Mouse (Mus musculus) neural tube, embryonic 12.5 days (tissue): ENCODE results near the gene 4930513O06Rik. TPM values are rescaled to one million over a fixed set of nuclear protein-coding genes. Genes with fewer than 3 reads are reported as not detected.

Experiments used
- ATAC-seq: fragments of 200-750 bp; cut with Nextera tagmentation; 2 replicates; pipeline ENCODE4 v1.8.0; 2017; ENCODE audit warnings: low read depth, mild to moderate bottlenecking, moderate TSS enrichment, moderate library complexity; ENCODE audit not compliant: low FRiP score
- H3K27ac ChIP-seq: fragments of 300-500 bp; sonication (generic); 2 replicates; pipeline ENCODE4 v1.5.1; 2016
- H3K27me3 ChIP-seq: fragments of 300-500 bp; sonication (generic); replicated peaks from 2 replicates; pipeline ENCODE4 v1.6.1; 2016; ENCODE audit warnings: mild to moderate bottlenecking
- H3K36me3 ChIP-seq: fragments of 300-500 bp; sonication (generic); 2 replicates; pipeline ENCODE4 v1.6.1; 2016; ENCODE audit warnings: mild to moderate bottlenecking
- H3K4me1 ChIP-seq: fragments of 300-500 bp; sonication (generic); 2 replicates; pipeline ENCODE4 v1.6.1; 2016
- H3K4me2 ChIP-seq: fragments of 300-500 bp; sonication (generic); replicated peaks from 2 replicates; pipeline ENCODE4 v1.6.1; 2016; ENCODE audit warnings: mild to moderate bottlenecking
- H3K4me3 ChIP-seq: fragments of 300-500 bp; sonication (generic); 2 replicates; pipeline ENCODE4 v1.5.1; 2016
- H3K9ac ChIP-seq: fragments of 300-500 bp; sonication (generic); 2 replicates; pipeline ENCODE4 v1.6.1; 2016; ENCODE audit warnings: mild to moderate bottlenecking
- H3K9me3 ChIP-seq: fragments of 300-500 bp; sonication (generic); 2 replicates; pipeline ENCODE4 v1.6.1; 2016; ENCODE audit warnings: mild to moderate bottlenecking
- WGBS: fragments of 180-500 bp; shearing (Covaris S2); methylation state at CpG from one replicate; pipeline ENCODE4 v1.1.7; 2016; 5-methylcytosine and 5-hydroxymethylcytosine counted together
- polyA plus RNA-seq: library from polyadenylated mRNA; unstranded; fragments of >200 nt; fragmentation: Nextera tagmentation; extraction: Ambion mirVana; gene quantifications from 2 replicates; pipeline ENCODE4 v1.2.1, GENCODE M21; 2016

Gene 4930513O06Rik
- not detected in 2 replicates for polyA plus RNA-seq

DNA sequence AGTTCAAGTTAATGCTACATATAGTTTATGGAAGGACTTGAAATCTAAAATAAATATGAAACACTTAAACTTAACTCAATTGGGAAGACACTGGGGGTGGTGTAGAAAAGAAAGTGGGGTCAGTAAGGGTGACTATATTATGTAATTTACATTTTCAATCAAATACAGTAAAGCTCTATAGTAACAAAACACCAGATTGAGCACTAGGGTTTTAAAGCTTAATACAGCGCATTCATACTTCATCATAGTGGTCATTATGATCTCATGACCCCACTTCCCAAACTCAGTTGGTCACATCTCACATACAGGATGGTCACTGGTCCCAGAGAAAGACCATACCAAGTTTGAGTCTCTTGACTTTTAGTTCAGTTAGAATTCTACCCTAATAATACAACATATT is at the start of gene 4930513O06Rik:
Gene 4930513O06Rik, plus strand, starts transcription at position 301 of the 400 bp plus-strand sequence.
- Histone ChIP-seq H3K36me3 (no peaks in the 10 kb centered on the region), H3K4me3 (no peak within 1 kb of the TSS), H3K27me3 (no peaks in the 10 kb centered on the region), H3K27ac (no peak within 1 kb of the TSS), H3K4me1 (no peaks in the 10 kb centered on the region), H3K9ac (no peak within 1 kb of the TSS), H3K9me3 (no peaks in the 10 kb centered on the region), H3K4me2 (no peak within 1 kb of the TSS)
- WGBS = 94% methylated on average over 1 of the region's 1 CpGs
- ATAC-seq = no peak

DNA sequence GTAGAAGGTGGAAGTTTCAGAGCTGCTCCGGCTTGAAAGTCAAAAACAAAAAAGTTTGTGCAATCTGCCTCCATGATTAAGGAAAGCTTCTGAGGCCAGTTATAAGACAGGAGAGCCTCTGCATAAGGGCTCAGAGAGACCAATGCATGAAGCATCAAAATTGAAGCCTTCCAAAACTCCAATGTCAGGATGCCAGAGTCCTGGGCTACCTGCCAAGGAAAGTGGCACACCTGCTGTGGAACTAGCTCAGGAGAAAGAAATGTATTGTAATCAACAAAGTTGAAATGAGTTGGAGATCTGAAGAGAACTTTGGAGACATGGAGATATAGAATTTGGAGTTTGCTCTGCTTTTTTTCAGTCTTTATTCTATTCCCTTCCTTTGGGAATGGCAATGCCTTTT is 48.4 kb upstream of the 4930513O06Rik start:
- 87% methylated on average over 1 of the region's 1 CpGs for WGBS
- no peaks in the 10 kb centered on the region for H3K27me3 ChIP-seq
- H3K27ac ChIP-seq = no peak overlapping the region
- no peak for ATAC-seq
- no peak overlapping the region for H3K4me3 ChIP-seq
- no peak overlapping the region for H3K4me2 ChIP-seq
- no peaks in the 10 kb centered on the region for H3K36me3 ChIP-seq
- no peaks in the 10 kb centered on the region for H3K9me3 ChIP-seq
- no peak overlapping the region for H3K9ac ChIP-seq
- H3K4me1 ChIP-seq = no peaks in the 10 kb centered on the region

DNA sequence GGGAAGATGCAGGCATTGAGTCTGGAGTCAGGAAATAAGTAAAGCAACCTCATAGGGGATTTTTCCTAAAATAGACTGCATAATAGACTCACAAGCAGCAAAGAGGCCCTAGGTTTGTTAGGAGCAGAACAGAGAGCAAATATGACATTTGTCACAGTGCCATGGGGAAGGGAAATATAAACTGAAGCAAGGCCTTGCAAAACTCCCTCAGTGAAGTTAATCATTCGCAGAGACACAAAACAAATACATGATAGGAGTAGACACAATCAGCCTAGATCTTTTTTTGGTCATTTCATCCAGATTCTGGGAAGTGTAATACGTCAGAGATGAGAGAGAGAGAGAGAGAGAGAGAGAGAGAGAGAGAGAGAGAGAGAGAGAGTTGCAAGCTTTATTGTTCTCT is 46.7 kb upstream of the 4930513O06Rik start:
- Histone ChIP-seq H3K9me3 (no peaks in the 10 kb centered on the region), H3K4me1 (no peaks in the 10 kb centered on the region), H3K4me3 (no peak overlapping the region), H3K27me3 (no peaks in the 10 kb centered on the region), H3K36me3 (no peaks in the 10 kb centered on the region), H3K27ac (no peak overlapping the region), H3K9ac (no peak overlapping the region), H3K4me2 (no peak overlapping the region)
- WGBS = 67% methylated on average over 2 of the region's 2 CpGs
- ATAC-seq = no peak

DNA sequence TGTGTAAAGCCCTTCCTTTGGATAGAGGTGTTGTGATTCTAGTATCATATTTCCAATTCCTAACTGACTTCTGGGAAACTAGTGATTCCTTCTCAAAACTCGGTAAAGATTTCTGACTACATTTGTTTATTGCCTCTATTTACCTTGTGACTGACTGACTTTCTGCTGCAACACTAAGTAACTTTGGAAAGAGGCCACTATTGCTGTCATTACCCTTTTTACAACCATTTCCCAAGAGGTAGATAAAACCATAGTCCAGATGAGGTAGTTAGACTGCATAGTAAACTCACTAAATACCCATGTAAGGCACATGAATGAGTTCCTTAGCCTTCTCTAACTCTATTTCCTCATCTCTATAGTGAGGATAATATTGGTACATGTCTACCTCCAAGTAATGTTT is 44.9 kb upstream of the 4930513O06Rik start:
- 58% methylated on average over 1 of the region's 1 CpGs for WGBS
- H3K9ac ChIP-seq = no peak overlapping the region
- no peak overlapping the region for H3K27ac ChIP-seq
- no peaks in the 10 kb centered on the region for H3K9me3 ChIP-seq
- H3K4me3 ChIP-seq = no peak overlapping the region
- no peaks in the 10 kb centered on the region for H3K36me3 ChIP-seq
- H3K27me3 ChIP-seq = no peaks in the 10 kb centered on the region
- no peak for ATAC-seq
- H3K4me1 ChIP-seq = no peaks in the 10 kb centered on the region
- H3K4me2 ChIP-seq = no peak overlapping the region

DNA sequence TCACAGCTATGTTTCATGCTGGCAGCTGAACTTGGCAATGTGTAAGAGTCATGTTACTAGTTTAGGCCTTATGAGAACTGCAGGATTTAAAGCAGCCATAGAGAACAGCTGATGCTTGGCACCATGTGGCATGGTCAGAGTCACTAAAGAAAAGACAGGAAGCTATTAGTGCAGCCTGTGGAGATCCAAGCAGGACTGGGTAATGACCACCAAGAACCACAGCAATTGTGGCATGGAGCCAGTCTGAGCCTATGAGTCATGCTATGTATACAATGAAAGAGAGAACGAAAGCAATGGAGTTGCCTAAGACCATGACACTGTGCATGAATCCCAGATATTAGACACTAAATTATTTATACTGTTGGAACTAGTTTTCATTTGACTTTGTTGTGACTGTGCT is 34.1 kb upstream of the 4930513O06Rik start:
- Histone ChIP-seq H3K9me3 (no peaks in the 10 kb centered on the region), H3K27me3 (no peaks in the 10 kb centered on the region), H3K4me1 (no peaks in the 10 kb centered on the region), H3K4me3 (no peak overlapping the region), H3K4me2 (no peak overlapping the region), H3K9ac (no peak overlapping the region), H3K27ac (no peak overlapping the region), H3K36me3 (no peaks in the 10 kb centered on the region)
- WGBS = 76% methylated on average over 1 of the region's 1 CpGs
- no peak for ATAC-seq

DNA sequence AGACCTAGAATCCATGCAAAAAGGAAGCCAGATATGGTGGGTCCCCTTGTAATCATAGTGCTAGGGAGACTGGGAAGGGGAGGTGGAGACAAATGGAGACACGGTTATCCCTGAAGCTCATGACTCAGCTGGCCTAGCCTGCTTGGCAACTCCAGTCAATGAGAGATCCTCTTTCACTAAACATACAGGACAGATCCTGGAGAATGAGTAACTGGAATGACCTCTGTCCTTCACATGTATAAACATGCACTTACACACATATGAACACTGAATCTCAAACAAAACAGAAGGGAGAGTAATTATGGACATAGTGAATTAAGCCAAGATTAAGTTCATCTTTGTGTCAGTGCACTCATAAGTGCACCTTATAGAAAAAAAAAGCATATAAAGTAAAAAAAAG is 32.9 kb upstream of the 4930513O06Rik start:
- whole genome bisulfite sequencing = 89% methylated on average over 1 of the region's 1 CpGs
- H3K36me3 ChIP-seq = no peaks in the 10 kb centered on the region
- no peak overlapping the region for H3K4me2 ChIP-seq

DNA sequence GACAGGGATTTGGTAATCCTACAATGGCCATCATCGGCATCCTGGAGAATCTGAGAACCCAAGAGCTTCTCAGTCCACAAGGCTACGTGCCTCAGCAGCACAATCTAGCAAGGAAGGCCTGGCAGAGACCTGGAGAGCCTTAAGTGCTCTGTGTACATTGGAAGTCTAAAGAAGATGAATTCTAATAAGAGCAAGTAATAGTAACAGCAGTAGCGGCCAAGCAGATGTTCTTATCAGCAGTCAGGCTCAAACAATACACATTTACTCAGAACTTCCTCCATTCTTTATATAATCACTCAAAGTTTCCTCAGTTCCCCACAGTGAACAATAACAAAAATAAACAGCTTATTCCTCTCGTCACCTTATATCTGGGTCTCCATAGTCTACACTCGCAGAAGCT is 22.0 kb upstream of the 4930513O06Rik start:
- no peaks in the 10 kb centered on the region for H3K27me3 ChIP-seq
- no peak overlapping the region for H3K9ac ChIP-seq
- 84% methylated on average over 5 of the region's 5 CpGs for WGBS
- no peak overlapping the region for H3K4me2 ChIP-seq
- no peak overlapping the region for H3K4me3 ChIP-seq
- no peaks in the 10 kb centered on the region for H3K36me3 ChIP-seq
- H3K9me3 ChIP-seq = no peaks in the 10 kb centered on the region
- no peak for ATAC-seq
- no peaks in the 10 kb centered on the region for H3K4me1 ChIP-seq
- no peak overlapping the region for H3K27ac ChIP-seq

More for the DNA sequence above, 32.9 kb upstream of the 4930513O06Rik start:
- H3K4me1 ChIP-seq = no peaks in the 10 kb centered on the region
- H3K27me3 ChIP-seq = no peaks in the 10 kb centered on the region
- H3K4me3 ChIP-seq = no peak overlapping the region
- H3K27ac ChIP-seq = no peak overlapping the region
- H3K9me3 ChIP-seq = no peaks in the 10 kb centered on the region
- no peak overlapping the region for H3K9ac ChIP-seq
- no peak for ATAC-seq

DNA sequence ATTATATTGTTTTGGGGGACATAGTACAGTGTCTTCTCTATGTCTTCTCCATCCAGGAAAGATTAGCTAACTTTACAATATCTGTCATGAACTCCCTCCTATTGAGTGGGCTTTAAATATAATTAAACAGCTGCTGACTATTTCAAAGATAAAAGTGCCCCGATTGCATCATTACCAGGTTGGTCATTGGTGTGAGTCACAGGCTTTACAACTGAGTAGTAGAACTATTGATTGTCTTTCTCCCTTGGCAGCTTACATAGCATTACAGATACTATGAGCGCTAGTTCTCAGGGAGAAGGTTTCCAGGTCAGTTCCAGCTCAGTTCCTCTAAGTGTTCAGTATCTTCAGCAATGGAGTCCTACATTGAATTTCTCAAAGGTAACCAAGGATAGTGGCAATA is 7.5 kb upstream of the 4930513O06Rik start:
- Histone ChIP-seq H3K4me3 (no peak overlapping the region), H3K4me1 (no peaks in the 10 kb centered on the region), H3K27ac (no peak overlapping the region), H3K9me3 (no peaks in the 10 kb centered on the region), H3K27me3 (no peaks in the 10 kb centered on the region), H3K36me3 (no peaks in the 10 kb centered on the region), H3K4me2 (no peak overlapping the region), H3K9ac (no peak overlapping the region)
- WGBS = 83% methylated on average over 2 of the region's 2 CpGs
- ATAC-seq = no peak

DNA sequence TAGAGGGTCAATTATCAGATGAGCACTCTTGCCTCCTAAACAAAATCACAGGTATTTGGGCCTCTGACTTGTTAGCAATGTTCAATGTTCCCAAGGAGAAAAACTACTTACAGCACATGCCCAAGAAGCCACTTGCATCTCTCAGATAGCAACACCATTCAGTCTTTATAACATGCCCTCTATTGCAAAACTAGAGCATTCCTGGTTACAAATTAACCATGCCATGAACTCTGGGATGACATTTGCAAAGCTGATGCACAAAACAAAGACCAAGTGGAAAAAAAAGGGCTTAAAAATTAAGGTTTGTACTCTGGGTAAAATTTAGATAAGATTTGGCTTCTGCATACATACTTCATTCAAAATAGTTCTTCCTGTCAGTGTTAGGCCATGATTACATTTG is 966 bp upstream of the 4930513O06Rik start, which contains the start of gene Serpina7:
Gene Serpina7, minus strand, starts transcription at position 160 of the 400 bp plus-strand sequence.
- H3K36me3 ChIP-seq = no peaks in the 10 kb centered on the region
- no peaks in the 10 kb centered on the region for H3K4me1 ChIP-seq
- ATAC-seq = no peak
- no peaks in the 10 kb centered on the region for H3K9me3 ChIP-seq
- no peak within 1 kb of the TSS for H3K4me2 ChIP-seq
- no peak within 1 kb of the TSS for H3K9ac ChIP-seq
- H3K4me3 ChIP-seq = no peak within 1 kb of the TSS
- no peaks in the 10 kb centered on the region for H3K27me3 ChIP-seq
- no peak within 1 kb of the TSS for H3K27ac ChIP-seq

DNA sequence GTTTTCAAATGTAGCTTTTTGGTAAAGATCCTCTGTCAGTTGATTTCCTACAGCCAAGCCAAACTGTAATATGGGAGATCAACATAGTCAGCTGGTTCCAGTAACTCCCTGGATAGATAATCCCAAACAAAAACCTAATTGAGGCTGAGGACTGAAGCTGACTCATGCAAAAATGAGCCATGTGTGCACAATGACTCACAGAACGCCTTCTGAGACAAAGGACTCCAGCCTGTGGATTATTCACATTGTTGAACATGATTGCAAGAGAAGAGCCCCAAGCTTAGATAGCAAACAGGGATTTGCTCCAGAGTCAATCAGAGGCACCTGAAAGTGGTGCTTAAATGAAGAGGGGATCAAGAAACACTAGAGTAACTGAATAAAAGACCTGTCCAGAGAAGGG is 11.2 kb downstream of the 4930513O06Rik start:
- H3K9me3 ChIP-seq = no peaks in the 10 kb centered on the region
- no peak for ATAC-seq
- no peaks in the 10 kb centered on the region for H3K4me1 ChIP-seq
- 64% methylated on average over 1 of the region's 1 CpGs for WGBS
- no peaks in the 10 kb centered on the region for H3K27me3 ChIP-seq
- H3K4me2 ChIP-seq = no peak overlapping the region
- H3K4me3 ChIP-seq = no peak overlapping the region
- H3K36me3 ChIP-seq = no peaks in the 10 kb centered on the region
- H3K9ac ChIP-seq = no peak overlapping the region
- no peak overlapping the region for H3K27ac ChIP-seq

DNA sequence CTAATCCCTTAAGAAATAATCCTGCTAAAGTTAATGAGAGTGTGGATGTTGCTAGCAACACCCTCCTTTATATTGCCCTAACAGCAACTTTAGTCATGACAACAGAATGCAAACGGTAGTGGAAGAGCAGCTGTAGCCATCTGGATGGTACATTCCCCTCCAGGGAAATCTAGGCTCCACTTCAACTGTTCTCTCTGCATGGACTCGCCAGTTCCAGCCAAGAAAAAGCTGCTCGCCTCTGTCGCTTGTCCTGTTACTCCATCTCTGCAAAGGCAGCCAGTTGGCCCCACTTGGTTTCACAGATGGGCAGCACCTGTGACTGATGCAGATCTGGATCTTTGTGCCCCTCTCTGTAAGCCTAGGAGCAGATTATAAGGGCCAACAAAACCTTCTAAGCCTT is 48.0 kb downstream of the 4930513O06Rik start:
- H3K27ac ChIP-seq = no peak overlapping the region
- no peaks in the 10 kb centered on the region for H3K9me3 ChIP-seq
- no peaks in the 10 kb centered on the region for H3K36me3 ChIP-seq
- no peak for ATAC-seq
- no peak overlapping the region for H3K9ac ChIP-seq
- WGBS = 58% methylated on average over 4 of the region's 4 CpGs
- no peak overlapping the region for H3K4me3 ChIP-seq
- no peak overlapping the region for H3K4me2 ChIP-seq
- no peaks in the 10 kb centered on the region for H3K4me1 ChIP-seq
- H3K27me3 ChIP-seq = no peaks in the 10 kb centered on the region
